Mouse (Mus musculus): ENCODE results near the gene Sugp2.

DNA sequence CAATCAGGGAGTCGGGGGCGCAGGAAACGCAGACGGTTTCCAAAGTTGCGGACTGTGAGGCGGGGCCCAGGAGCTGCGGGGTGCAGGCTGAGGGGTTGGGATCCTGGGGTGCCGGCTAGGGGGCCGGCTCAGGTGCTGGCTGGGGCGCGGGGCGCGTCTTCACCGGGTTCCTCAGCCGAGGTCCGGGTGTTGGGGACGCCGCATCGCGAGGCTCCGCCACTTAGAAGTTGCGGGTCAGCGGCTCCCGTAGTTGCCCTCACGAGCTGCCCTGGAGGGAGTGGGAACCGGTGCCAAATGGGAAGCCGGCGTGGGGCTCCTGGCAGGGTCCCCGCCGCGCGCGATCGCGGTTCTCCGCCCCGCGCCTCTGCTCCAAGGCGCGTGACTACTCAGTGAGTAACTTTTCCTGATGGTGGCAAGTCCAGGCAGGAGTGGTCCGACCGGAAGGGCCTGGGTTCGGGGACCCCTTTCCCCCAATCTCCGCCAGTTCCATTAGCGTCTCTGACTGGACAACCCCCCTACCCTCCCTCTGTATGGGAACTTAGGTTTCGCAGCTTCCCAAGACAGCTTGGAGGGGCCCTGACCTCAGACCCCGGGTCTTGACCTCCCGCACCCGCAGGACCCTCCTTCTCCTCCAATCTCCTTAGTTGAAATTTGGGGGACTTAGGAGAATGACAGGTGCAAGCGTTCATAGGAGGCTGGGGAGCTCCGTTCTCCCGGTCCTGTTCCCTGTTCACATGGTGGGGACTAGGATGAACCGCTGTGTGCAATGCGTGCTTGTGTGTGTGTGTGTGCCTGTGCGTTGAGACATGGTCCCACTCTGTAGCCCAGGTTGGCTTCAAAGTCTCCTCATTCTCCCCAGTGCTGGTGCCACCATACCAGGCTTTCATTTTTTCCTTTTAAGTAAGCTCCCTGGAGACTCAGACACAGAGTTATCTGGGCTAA is 49.4 kb downstream of the Sugp2 start:
- TF ChIP-seq CTCF (conservative IDR thresholded peaks at IDR 0.05; ENCODE audit: low read length) (no peak), NANOG (IDR thresholded peaks at IDR 0.05; ENCODE audit: borderline replicate concordance, low read length) (no peak)

All from E14TG2a.4 (cell line).